Mouse (Mus musculus) MEL (cell line): Measurements from ENCODE around the gene Fbh1. TPM values are rescaled to one million over a fixed set of nuclear protein-coding genes. Genes with fewer than 3 reads are reported as not detected.

ENCODE experiments used
- DNase-seq: peaks from one replicate; pipeline ENCODE4 v3.0.0; 2011; ENCODE audit warnings: low read depth, low spot score
- H3K27ac ChIP-seq: 2 replicates; pipeline ENCODE4 v1.5.1; 2012; ENCODE audit warnings: low read depth, mild to moderate bottlenecking, control low read depth, low read length, moderate library complexity; ENCODE audit not compliant: control insufficient read depth
- H3K27me3 ChIP-seq, 2 experiments: fragments of 150-350 bp in 1 of 2; sonication (generic) in 1 of 2; 2 replicates each; pipeline ENCODE4 v1.6.1; 2012; ENCODE audit warnings: low read length in 2 of 2, mild to moderate bottlenecking in 2 of 2, improper control_type of control experiment in 1 of 2, moderate library complexity in 1 of 2; ENCODE audit not compliant: insufficient read depth in 2 of 2, control insufficient read depth in 1 of 2
- H3K36me3 ChIP-seq, 2 experiments: 2 replicates each; pipeline ENCODE4 v1.6.1; 2012 to 2014; ENCODE audit warnings: low read length in 2 of 2, improper control_type of control experiment in 1 of 2, inconsistent platforms in 1 of 2, mild to moderate bottlenecking in 1 of 2; ENCODE audit not compliant: insufficient read depth in 2 of 2, control insufficient read depth in 1 of 2
- H3K4me1 ChIP-seq, 2 experiments: fragments of 150-350 bp in 1 of 2; sonication (generic) in 1 of 2; 2 replicates each; pipeline ENCODE4 v1.6.1; 2012; ENCODE audit warnings: low read length in 2 of 2, improper control_type of control experiment in 1 of 2, mild to moderate bottlenecking in 1 of 2; ENCODE audit not compliant: insufficient read depth in 2 of 2, control insufficient read depth in 1 of 2
- H3K4me3 ChIP-seq, 2 experiments: fragments of 150-350 bp in 1 of 2; sonication (generic) in 1 of 2; 2 replicates each; pipeline ENCODE4 v1.5.1; 2012; ENCODE audit warnings: low read depth in 2 of 2, low read length in 2 of 2, mild to moderate bottlenecking in 2 of 2, moderate library complexity in 2 of 2, control low read depth in 1 of 2, improper control_type of control experiment in 1 of 2; ENCODE audit not compliant: control insufficient read depth in 1 of 2, insufficient read depth in 1 of 2
- H3K79me2 ChIP-seq: 2 replicates; pipeline ENCODE4 v1.6.1; 2012; ENCODE audit warnings: mild to moderate bottlenecking, low read length, moderate library complexity; ENCODE audit not compliant: control insufficient read depth, poor library complexity, insufficient read depth
- H3K9ac ChIP-seq: 2 replicates; pipeline ENCODE4 v1.6.1; 2012; ENCODE audit warnings: low read depth, mild to moderate bottlenecking, control low read depth, low read length, moderate library complexity; ENCODE audit not compliant: control insufficient read depth, poor library complexity, severe bottlenecking
- H3K9me3 ChIP-seq: fragments of 150-350 bp; sonication (generic); replicated peaks from 2 replicates; pipeline ENCODE4 v1.6.1; 2012; ENCODE audit warnings: mild to moderate bottlenecking, low read length, improper control_type of control experiment, moderate library complexity; ENCODE audit not compliant: insufficient read depth
- CHD1 ChIP-seq: IDR thresholded peaks from 2 replicates; pipeline ENCODE4 v1.6.1; 2012; ENCODE audit warnings: low read depth, mild to moderate bottlenecking, inconsistent platforms, low read length, improper control_type of control experiment
- CHD2 ChIP-seq: IDR thresholded peaks from 2 replicates; pipeline ENCODE4 v1.6.1; 2011; ENCODE audit warnings: low read length, improper control_type of control experiment
- CTCF ChIP-seq, 3 experiments: IDR thresholded peaks in 2 of 3; conservative IDR thresholded peaks in 1 of 3; 2 replicates each; pipeline ENCODE4 v1.5.1; 2011 to 2012; ENCODE audit warnings: low read length in 3 of 3, low read depth in 2 of 3, mild to moderate bottlenecking in 2 of 3, improper control_type of control experiment in 1 of 3, inconsistent platforms in 1 of 3, mixed read lengths in 1 of 3, moderate library complexity in 1 of 3; ENCODE audit not compliant: control insufficient read depth in 1 of 3, insufficient read depth in 1 of 3, poor library complexity in 1 of 3, severe bottlenecking in 1 of 3
- ELF1 ChIP-seq: IDR thresholded peaks from 2 replicates; pipeline ENCODE4 v1.6.1; 2014; ENCODE audit warnings: low read depth, mild to moderate bottlenecking, inconsistent platforms, low read length, improper control_type of control experiment, moderate library complexity
- HCFC1 ChIP-seq: IDR thresholded peaks from 2 replicates; pipeline ENCODE4 v1.6.1; 2012; ENCODE audit warnings: low read depth, mild to moderate bottlenecking, inconsistent platforms, low read length, improper control_type of control experiment, moderate library complexity
- JUND ChIP-seq: IDR thresholded peaks from 2 replicates; pipeline ENCODE4 v1.6.1; 2011; ENCODE audit warnings: low read depth, mild to moderate bottlenecking, improper control_type of control experiment, low read length
- KAT2A ChIP-seq: conservative IDR thresholded peaks from 2 replicates; pipeline ENCODE4 v1.6.1; 2012; ENCODE audit warnings: low read depth, low read length, improper control_type of control experiment, inconsistent platforms
- MAFK ChIP-seq: IDR thresholded peaks from 2 replicates; pipeline ENCODE4 v1.6.1; 2011; ENCODE audit warnings: low read depth, mild to moderate bottlenecking, low read length, improper control_type of control experiment, borderline replicate concordance
- MAX ChIP-seq: IDR thresholded peaks from 2 replicates; pipeline ENCODE4 v1.6.1; 2011; ENCODE audit warnings: low read length, improper control_type of control experiment
- MEF2A ChIP-seq: IDR thresholded peaks from 2 replicates; pipeline ENCODE4 v1.6.1; 2014; ENCODE audit warnings: low read depth, mild to moderate bottlenecking, inconsistent platforms, low read length, improper control_type of control experiment; ENCODE audit not compliant: poor library complexity, insufficient replicate concordance, severe bottlenecking; ENCODE audit errors: extremely low read depth
- MYB ChIP-seq: IDR thresholded peaks from 2 replicates; pipeline ENCODE4 v1.6.1; 2011; ENCODE audit warnings: mild to moderate bottlenecking, low read depth, low read length, improper control_type of control experiment
- NELFE ChIP-seq: IDR thresholded peaks from 2 replicates; pipeline ENCODE4 v1.6.1; 2011; ENCODE audit warnings: low read depth, low read length, improper control_type of control experiment
- NRF1 ChIP-seq: IDR thresholded peaks from 2 replicates; pipeline ENCODE4 v1.6.1; 2014; ENCODE audit warnings: low read depth, mild to moderate bottlenecking, inconsistent platforms, low read length, improper control_type of control experiment, moderate library complexity; ENCODE audit not compliant: poor library complexity, insufficient read depth, severe bottlenecking
- POLR2A ChIP-seq, 2 experiments: IDR thresholded peaks; 2 replicates each; pipeline ENCODE4 v1.6.1; 2011 to 2012; ENCODE audit warnings: low read length in 2 of 2, mild to moderate bottlenecking in 2 of 2, control low read depth in 1 of 2, improper control_type of control experiment in 1 of 2, low read depth in 1 of 2, moderate library complexity in 1 of 2; ENCODE audit not compliant: control insufficient read depth in 1 of 2, insufficient read depth in 1 of 2, poor library complexity in 1 of 2
- POLR2AphosphoS5 ChIP-seq: IDR thresholded peaks from 2 replicates; pipeline ENCODE4 v1.6.1; 2012; ENCODE audit warnings: low read depth, borderline replicate concordance, mild to moderate bottlenecking, inconsistent platforms, low read length, moderate library complexity, mixed read lengths
- RAD21 ChIP-seq: IDR thresholded peaks from 2 replicates; pipeline ENCODE4 v1.6.1; 2011; ENCODE audit warnings: mild to moderate bottlenecking, low read depth, low read length, improper control_type of control experiment
- UBTF ChIP-seq: IDR thresholded peaks from 2 replicates; pipeline ENCODE4 v1.6.1; 2012; ENCODE audit warnings: low read depth, mild to moderate bottlenecking, inconsistent platforms, low read length, improper control_type of control experiment, moderate library complexity, borderline replicate concordance; ENCODE audit not compliant: insufficient read depth
- USF1 ChIP-seq: IDR thresholded peaks from 2 replicates; pipeline ENCODE4 v1.6.1; 2014; ENCODE audit warnings: low read depth, mild to moderate bottlenecking, inconsistent platforms, low read length, improper control_type of control experiment, moderate library complexity
- USF2 ChIP-seq, 2 experiments: IDR thresholded peaks; 2 replicates each; pipeline ENCODE4 v1.6.1; 2011 to 2012; ENCODE audit warnings: improper control_type of control experiment in 2 of 2, low read length in 2 of 2, borderline replicate concordance in 1 of 2, inconsistent platforms in 1 of 2, low read depth in 1 of 2, mild to moderate bottlenecking in 1 of 2; ENCODE audit not compliant: insufficient read depth in 1 of 2
- ZC3H11A ChIP-seq: IDR thresholded peaks from 2 replicates; pipeline ENCODE4 v1.6.1; 2012; ENCODE audit warnings: low read depth, mild to moderate bottlenecking, inconsistent platforms, low read length, improper control_type of control experiment
- polyA plus RNA-seq, 2 experiments: library from polyadenylated mRNA; stranded (reverse) in 1 of 2; unstranded in 1 of 2; fragments of >175 nt in 1 of 2; fragments of >200 nt in 1 of 2; gene quantifications; 2 replicates each; pipeline versions ENCODE4 v1.2.1 to v1.2.4; 2012; ENCODE audit warnings: low replicate concordance in 2 of 2, low read depth in 1 of 2; ENCODE audit not compliant: insufficient read length in 2 of 2, insufficient read depth in 1 of 2, missing spikeins in 1 of 2
- total RNA-seq: library from RNA; depleted of rRNA; stranded (reverse); fragments of 300-350 nt; gene quantifications from 2 replicates; pipeline ENCODE4 v1.2.3, GENCODE M21; 2012

Fbh1 gene
- total and polyA plus RNA-seq, 3 experiments, result 34.9 to 44.9 TPM; not detected in 1

GRCm38 (mm10) chr2:11774426-11774825, 3.0 kb downstream of the Fbh1 start:
- no peak for DNase-seq
- Histone ChIP-seq H3K79me2 (peaks cover 21% of the 10 kb centered on the region), H3K4me3 (no peak overlapping the region), H3K27ac (no peak overlapping the region), H3K9me3 (no peaks in the 10 kb centered on the region), H3K4me1 (peaks cover 0 to 4% of the 10 kb centered on the region in 2 experiments; a peak in 1 of 4 replicates), H3K9ac (no peak overlapping the region), H3K27me3 (no peaks in the 10 kb centered on the region), H3K36me3 (peaks cover 0 to 7% of the 10 kb centered on the region in 2 experiments; a peak in 2 of 4 replicates)
- TF ChIP-seq MYB (no peak), MAX (no peak)

DNA sequence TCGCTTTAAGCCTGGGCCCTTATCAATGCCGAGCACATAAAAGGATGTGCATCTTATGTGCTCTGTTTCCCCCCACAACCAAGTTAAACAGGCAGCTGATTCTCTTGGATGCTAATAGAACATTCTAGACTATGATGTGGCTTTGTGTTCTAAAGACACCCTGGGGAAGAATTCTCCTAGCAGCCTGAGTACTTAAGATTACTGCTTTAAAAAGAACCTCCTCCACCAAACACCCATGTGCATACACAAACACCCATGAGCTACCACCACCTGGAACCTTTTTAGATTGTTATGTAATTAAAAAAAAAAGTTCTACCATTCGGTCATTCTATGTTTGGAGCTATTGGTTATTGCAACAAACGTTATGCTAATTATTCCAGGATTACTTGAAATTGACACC, 5.0 kb downstream of the Fbh1 start:
- no peak for DNase-seq
- peaks cover 3 to 4% of the 10 kb centered on the region in 2 experiments; a peak in 3 of 4 replicates for H3K36me3 ChIP-seq
- no peak overlapping the region for H3K9ac ChIP-seq
- H3K27ac ChIP-seq, result no peak overlapping the region
- no peak overlapping the region for H3K4me3 ChIP-seq
- H3K4me1 ChIP-seq, result no peaks in the 10 kb centered on the region
- no peaks in the 10 kb centered on the region for H3K9me3 ChIP-seq
- no peaks in the 10 kb centered on the region for H3K27me3 ChIP-seq
- TF ChIP-seq MYB (no peak), NRF1 (no peak), ELF1 (no peak), JUND (no peak), RAD21 (no peak), HCFC1 (no peak), POLR2AphosphoS5 (no peak), USF1 (no peak), POLR2A (IDR thresholded peaks at IDR 0.05; ENCODE audit: control insufficient read depth in 1 of 2, insufficient read depth in 1 of 2, low read depth in 1 of 2, low read length in 2 of 2, poor library complexity in 1 of 2) (no peak), MEF2A (no peak), USF2 (IDR thresholded peaks at IDR 0.05; ENCODE audit: borderline replicate concordance in 1 of 2, insufficient read depth in 1 of 2, low read depth in 1 of 2, low read length in 2 of 2) (no peak), NELFE (no peak), CTCF (IDR thresholded peaks at IDR 0.05 in 2 of 3, conservative IDR thresholded peaks at IDR 0.05 in 1 of 3; ENCODE audit: control insufficient read depth in 1 of 3, insufficient read depth in 1 of 3, low read depth in 2 of 3, low read length in 3 of 3, poor library complexity in 1 of 3, severe bottlenecking in 1 of 3) (no peak), CHD2 (no peak), KAT2A (no peak), MAFK (no peak), ZC3H11A (no peak), UBTF (no peak), CHD1 (no peak)
- peaks cover 10% of the 10 kb centered on the region for H3K79me2 ChIP-seq
